8 mouse cellular contexts compared by ENCODE assay signal in genomic region chr1:86487908-86488314, GRCm38 (mm10). TPM values are rescaled to one million over a fixed set of nuclear protein-coding genes. Genes with fewer than 3 reads are reported as not detected.
DNase-seq lines count a peak whose midpoint lies in the region; ATAC-seq and TF ChIP-seq lines count a peak whose summit lies in the region.

No protein-coding gene starts in this region.

- no peak for DNase-seq in kidney, adult 2 months
- no peak for DNase-seq in kidney, postnatal 4 days
- DNase-seq in hindbrain, embryonic 14.5 days (ENCODE audit: low spot score): peak; percentile 69
- DNase-seq in urinary bladder, postnatal 36 days (ENCODE audit: low spot score in 2 of 2): no peak
- DNase-seq in cerebellum, postnatal 10 days: no peak
- no peak for DNase-seq in right cerebral cortex, postnatal 14 days

- H3K4me3 ChIP-seq in kidney, adult 2 months (ENCODE audit: insufficient read depth, low read depth, low read length): peak overlapping the region; percentile 76
- peak overlapping the region; percentile 71 for H3K4me3 ChIP-seq in hindbrain, embryonic 14.5 days (replicated peaks; ENCODE audit: low read length)
- peak overlapping the region; percentile 64 for H3K4me3 ChIP-seq in midbrain, embryonic 12.5 days

- H3K9me3 ChIP-seq in hindbrain, embryonic 14.5 days (ENCODE audit: control insufficient read depth, low read length): no peaks in the 10 kb centered on the region
- H3K9me3 ChIP-seq in midbrain, embryonic 12.5 days: no peaks in the 10 kb centered on the region

- ATAC-seq in activated CD4-positive, CD25-positive, alpha-beta regulatory T cell, adult 4 months: peak; percentile 26
- peak; percentile 55 for ATAC-seq in hindbrain, embryonic 14.5 days (ENCODE audit: low FRiP score)
- no peak; the same call in 1 of the 2 replicates for ATAC-seq in midbrain, embryonic 12.5 days (ENCODE audit: low FRiP score, low read depth)

- WGBS in kidney, adult 2 months: 3% methylated on average over 20 of the region's 20 CpGs
- WGBS in hindbrain, embryonic 14.5 days: 6% methylated on average over 20 of the region's 20 CpGs
- 9% methylated on average over 20 of the region's 20 CpGs for WGBS in midbrain, embryonic 12.5 days

- TF ChIP-seq POLR2A in kidney, adult 2 months (IDR thresholded peaks at IDR 0.05; ENCODE audit: low read depth, low read length): no peak

- H3K27me3 ChIP-seq in kidney, adult 2 months (replicated peaks; ENCODE audit: control insufficient read depth, insufficient read depth, low read length): no peaks in the 10 kb centered on the region
- H3K27me3 ChIP-seq in hindbrain, embryonic 14.5 days (ENCODE audit: control insufficient read depth, insufficient read depth, low read length): no peaks in the 10 kb centered on the region
- no peaks in the 10 kb centered on the region for H3K27me3 ChIP-seq in midbrain, embryonic 12.5 days

- H3K27ac ChIP-seq in kidney, adult 2 months (ENCODE audit: insufficient read depth, low read depth, low read length): peak overlapping the region; percentile 99
- H3K27ac ChIP-seq in hindbrain, embryonic 14.5 days: peak overlapping the region; percentile 100
- H3K27ac ChIP-seq in midbrain, embryonic 12.5 days (replicated peaks): peak overlapping the region; percentile 98

- H3K4me1 ChIP-seq in kidney, adult 2 months (ENCODE audit: control insufficient read depth, insufficient read depth, low read length): peaks cover 30% of the 10 kb centered on the region
- H3K4me1 ChIP-seq in hindbrain, embryonic 14.5 days (replicated peaks; ENCODE audit: control insufficient read depth, insufficient read depth, low read length): peaks cover 22% of the 10 kb centered on the region
- peaks cover 14% of the 10 kb centered on the region for H3K4me1 ChIP-seq in midbrain, embryonic 12.5 days

- H3K4me2 ChIP-seq in hindbrain, embryonic 14.5 days (replicated peaks): peak overlapping the region; percentile 87
- H3K4me2 ChIP-seq in midbrain, embryonic 12.5 days (replicated peaks): peak overlapping the region; percentile 85

- H3K9ac ChIP-seq in hindbrain, embryonic 14.5 days: peak overlapping the region; percentile 98
- peak overlapping the region; percentile 93 for H3K9ac ChIP-seq in midbrain, embryonic 12.5 days (replicated peaks)

- no peaks in the 10 kb centered on the region for H3K36me3 ChIP-seq in kidney, adult 2 months (ENCODE audit: control insufficient read depth, insufficient read depth, low read length)
- no peaks in the 10 kb centered on the region for H3K36me3 ChIP-seq in hindbrain, embryonic 14.5 days (replicated peaks; ENCODE audit: control insufficient read depth, insufficient read depth)
- no peaks in the 10 kb centered on the region for H3K36me3 ChIP-seq in midbrain, embryonic 12.5 days

- no peak for TF ChIP-seq CTCF in kidney, adult 2 months (conservative IDR thresholded peaks at IDR 0.05; ENCODE audit: insufficient read depth, insufficient read length, low read depth, low read length)

RNA-seq across cellular contexts. Expression of gene Ptma, which starts 38.6 kb away (rescaled TPM):
- polyA plus RNA-seq in kidney, adult 2 months (2012; rRNA removed): 622 and 651 TPM in 2 replicates
- 1,000 to 10,000 TPM; 2,967 to 3,416 TPM for polyA plus RNA-seq in activated CD4-positive, CD25-positive, alpha-beta regulatory T cell, adult 4 months (2017; shearing (Covaris generic))
- polyA plus RNA-seq in hindbrain, embryonic 14.5 days (2014; fragmentation: Nextera tagmentation; extraction: Ambion mirVana): 1,567 and 1,692 TPM in 2 replicates
- polyA plus RNA-seq in midbrain, embryonic 12.5 days (2016; fragmentation: Nextera tagmentation; extraction: Ambion mirVana): 2,626 and 2,824 TPM in 2 replicates
